9 mouse cellular contexts compared by ENCODE assay signal in the genomic region with DNA sequence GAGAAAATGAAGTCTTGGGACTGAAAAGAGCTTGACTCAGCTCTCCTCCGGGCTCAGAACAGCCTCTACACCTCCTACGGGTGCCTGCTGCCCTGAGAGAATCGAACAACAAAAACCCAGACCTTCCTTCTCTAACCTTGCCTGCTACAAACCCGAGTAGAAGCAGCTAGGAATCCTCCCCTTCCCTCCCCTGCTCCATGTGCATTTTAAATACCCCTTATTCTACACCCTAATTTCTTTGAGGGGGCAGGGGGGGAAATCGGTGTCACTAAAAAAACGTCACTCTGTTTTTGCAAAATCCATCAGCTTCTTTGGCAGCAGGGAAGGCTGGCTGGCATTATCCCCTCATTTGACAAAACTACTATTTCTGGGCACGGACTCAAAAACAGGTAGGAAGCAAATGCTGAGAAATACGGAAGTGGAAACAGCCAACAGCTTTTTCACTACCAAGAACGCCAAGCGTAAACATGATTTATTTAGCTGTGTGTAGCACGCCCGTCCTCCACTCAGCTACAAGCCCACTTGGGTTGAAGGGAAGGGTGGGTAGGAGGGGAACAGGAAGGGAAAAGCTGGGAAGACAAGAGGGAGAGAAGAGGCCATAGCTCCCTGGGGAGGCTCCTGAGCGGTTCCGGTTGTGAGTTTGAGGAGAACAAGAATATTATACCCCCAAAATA. TPM values are rescaled to one million over a fixed set of nuclear protein-coding genes. Genes with fewer than 3 reads are reported as not detected.
DNase-seq lines count a peak whose midpoint lies in the region; ATAC-seq and TF ChIP-seq lines count a peak whose summit lies in the region.
"Had no signal": no experiment of that assay in that cellular context is flagged by ENCODE, and none has a peak within 500 bp of the region (broad histone marks: within the 10 kb centered on the region; RNA-seq: fewer than 3 reads in every experiment).

No protein-coding gene starts in this region.

- peak overlapping the region; percentile 86 for H3K27ac ChIP-seq in layer of hippocampus, adult 2 months
- peak overlapping the region; percentile 98 for H3K27ac ChIP-seq in forebrain, embryonic 10.5 days
- H3K27ac ChIP-seq in hindbrain, embryonic 14.5 days = peak overlapping the region; percentile 78
- peak overlapping the region; percentile 20 for H3K27ac ChIP-seq in midbrain, embryonic 16.5 days (ENCODE audit: low read length)

- no peaks in the 10 kb centered on the region for H3K36me3 ChIP-seq in forebrain, embryonic 10.5 days (replicated peaks)
- H3K36me3 ChIP-seq in hindbrain, embryonic 14.5 days (replicated peaks; ENCODE audit: control insufficient read depth, insufficient read depth) = no peaks in the 10 kb centered on the region
- no peaks in the 10 kb centered on the region for H3K36me3 ChIP-seq in midbrain, embryonic 16.5 days (ENCODE audit: control insufficient read depth, insufficient read depth, low read length)

- H3K4me3 ChIP-seq in layer of hippocampus, adult 2 months = peak overlapping the region; percentile 41
- peak overlapping the region; percentile 53 for H3K4me3 ChIP-seq in forebrain, embryonic 10.5 days
- peak overlapping the region; percentile 5; the same call in 1 of the 2 replicates for H3K4me3 ChIP-seq in hindbrain, embryonic 14.5 days (replicated peaks; ENCODE audit: low read length)
- peak overlapping the region; percentile 14 for H3K4me3 ChIP-seq in midbrain, embryonic 16.5 days (ENCODE audit: low read depth, low read length)

- 22% methylated on average over 14 of the region's 14 CpGs for WGBS in forebrain, embryonic 10.5 days
- 16% methylated on average over 14 of the region's 14 CpGs for WGBS in hindbrain, embryonic 14.5 days
- WGBS in midbrain, embryonic 16.5 days = 12% methylated on average over 14 of the region's 14 CpGs

- peak overlapping the region; percentile 12 for H3K9ac ChIP-seq in hindbrain, embryonic 14.5 days
- peak overlapping the region; percentile 30 for H3K9ac ChIP-seq in midbrain, embryonic 16.5 days (ENCODE audit: low read depth, low read length)

- ATAC-seq in hindbrain, embryonic 14.5 days (ENCODE audit: low FRiP score) = 0 out of 2 replicates have a peak, but pooled peaks have one; percentile 5
- ATAC-seq in midbrain, embryonic 16.5 days = no peak

- peak in 1 of 2 experiments; percentile 40 for DNase-seq in layer of hippocampus, adult 2 months (ENCODE audit: low spot score in 2 of 2)
- DNase-seq in layer of hippocampus, postnatal 25 days (ENCODE audit: extremely low spot score in 1 of 2, low spot score in 1 of 2) = no peak
- no peak for DNase-seq in forebrain, embryonic 10.5 days (ENCODE audit: extremely low spot score, low spot score)
- no peak for DNase-seq in hindbrain, embryonic 14.5 days (ENCODE audit: low spot score)
- DNase-seq in retina, embryonic 14.5 days (ENCODE audit: low spot score) = no peak
- no peak for DNase-seq in adrenal gland, postnatal 25 days
- DNase-seq in ovary, postnatal 36 days (ENCODE audit: low spot score) = no peak
- DNase-seq: thymus, postnatal 4 days had no signal

- H3K4me2 ChIP-seq in hindbrain, embryonic 14.5 days (replicated peaks) = peak overlapping the region; percentile 45
- H3K4me2 ChIP-seq in midbrain, embryonic 16.5 days (ENCODE audit: low read length) = peak overlapping the region; percentile 60

- H3K4me1 ChIP-seq in forebrain, embryonic 10.5 days = peaks cover 100% of the 10 kb centered on the region
- H3K4me1 ChIP-seq in hindbrain, embryonic 14.5 days (replicated peaks; ENCODE audit: control insufficient read depth, insufficient read depth, low read length) = peaks cover 86% of the 10 kb centered on the region
- H3K4me1 ChIP-seq in midbrain, embryonic 16.5 days (ENCODE audit: control insufficient read depth, insufficient read depth, low read length) = peaks cover 81% of the 10 kb centered on the region

- H3K27me3 ChIP-seq in forebrain, embryonic 10.5 days (ENCODE audit: poor library complexity, severe bottlenecking) = peaks cover 60% of the 10 kb centered on the region
- H3K27me3 ChIP-seq in hindbrain, embryonic 14.5 days (ENCODE audit: control insufficient read depth, insufficient read depth, low read length) = no peaks in the 10 kb centered on the region
- no peaks in the 10 kb centered on the region for H3K27me3 ChIP-seq in midbrain, embryonic 16.5 days (ENCODE audit: control insufficient read depth, insufficient read depth, low read depth, low read length)

- no peaks in the 10 kb centered on the region for H3K9me3 ChIP-seq in forebrain, embryonic 10.5 days
- no peaks in the 10 kb centered on the region for H3K9me3 ChIP-seq in hindbrain, embryonic 14.5 days (ENCODE audit: control insufficient read depth, low read length)
- no peaks in the 10 kb centered on the region for H3K9me3 ChIP-seq in midbrain, embryonic 16.5 days (replicated peaks; ENCODE audit: control insufficient read depth, low read length, poor library complexity, severe bottlenecking)

- no peak for TF ChIP-seq CTCF in layer of hippocampus, adult 2 months (conservative IDR thresholded peaks at IDR 0.05)

RNA-seq across cellular contexts. Expression of a gene that starts 27.4 kb away (rescaled TPM):
- total RNA-seq in layer of hippocampus, adult 2 months (2021) = 100 to 1,000 TPM; 144 to 145 TPM
- total RNA-seq in layer of hippocampus, postnatal 25 days (2021) = 100 to 1,000 TPM; 131 to 149 TPM
- 3.4 and 5.5 TPM in 2 replicates for polyA plus RNA-seq in forebrain, embryonic 10.5 days (2016; fragmentation: Nextera tagmentation; extraction: Ambion mirVana)
- 29.6 and 30.7 TPM in 2 replicates for polyA plus RNA-seq in hindbrain, embryonic 14.5 days (2014; fragmentation: Nextera tagmentation; extraction: Ambion mirVana)
- 22.6 and 23.9 TPM in 2 replicates for polyA plus RNA-seq in midbrain, embryonic 16.5 days (2015; fragmentation: Nextera tagmentation; extraction: Ambion mirVana)
- 0.18 and 0.38 TPM in 2 replicates for total RNA-seq in adrenal gland, postnatal 25 days (2021)

Comparison
In these comparisons a context has a peak if more than half of its experiments do, and no peak if none do; other contexts are left out.
1. H3K27ac ChIP-seq: peak in every context shown above with its lines; median percentile 98 in forebrain, embryonic 10.5 days; 86 in layer of hippocampus, adult 2 months; 78 in hindbrain, embryonic 14.5 days; 20 in midbrain, embryonic 16.5 days.
2. RNA of a gene that starts 27.4 kb away (total RNA-seq): 131 to 149 TPM in layer of hippocampus, postnatal 25 days and 144 to 145 TPM in layer of hippocampus, adult 2 months; 0.18 to 0.38 TPM in adrenal gland, postnatal 25 days; every median in the first group is over 10 times any median in the second.
3. Peak in every context shown above with its lines, with median percentiles within 50 percentile points of each other: H3K4me3 ChIP-seq.